Comparison of ENCODE assay signal across 8 mouse cellular contexts in the genomic region with DNA sequence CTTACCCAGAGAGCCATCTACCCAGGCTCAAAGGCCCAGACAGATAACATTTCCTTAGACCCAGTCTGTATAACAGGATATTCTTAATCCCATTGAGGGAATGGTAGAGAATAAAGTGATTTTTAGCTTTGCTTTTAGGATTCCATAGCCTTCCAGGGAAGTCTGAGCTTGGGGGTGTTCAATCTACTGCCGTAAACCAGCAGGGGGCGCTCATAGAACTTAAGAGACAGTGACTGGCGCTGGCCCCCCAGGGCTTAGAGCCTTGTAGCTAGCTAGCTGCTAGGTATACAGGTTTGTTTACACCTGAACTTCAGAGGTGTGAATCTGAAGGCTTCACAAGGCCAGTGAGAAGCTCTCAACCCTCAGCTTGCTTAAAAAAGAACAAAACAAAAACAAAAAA. TPM values are rescaled to one million over a fixed set of nuclear protein-coding genes. Genes with fewer than 3 reads are reported as not detected.
A peak's percentile ranks its signal among the peaks of the same experiment; 100 is the strongest.
DNase-seq lines count a peak whose midpoint lies in the region; ATAC-seq and TF ChIP-seq lines count a peak whose summit lies in the region.

No protein-coding gene starts in this region.

- H3K9ac ChIP-seq in embryonic facial prominence, embryonic 11.5 days (replicated peaks; ENCODE audit: low read length): no peak overlapping the region
- no peak overlapping the region for H3K9ac ChIP-seq in kidney, postnatal 0 days (ENCODE audit: low read depth, low read length)

- WGBS in embryonic facial prominence, embryonic 11.5 days: 10% methylated on average over 3 of the region's 3 CpGs
- 10% methylated on average over 3 of the region's 3 CpGs for WGBS in kidney, postnatal 0 days
- 9% methylated on average over 3 of the region's 3 CpGs for WGBS in lung, adult 2 months

- H3K27ac ChIP-seq in testis, adult 2 months (ENCODE audit: control insufficient read depth, insufficient read depth, low read depth, low read length): no peak overlapping the region
- H3K27ac ChIP-seq in embryonic facial prominence, embryonic 11.5 days (replicated peaks; ENCODE audit: low read depth, low read length): no peak overlapping the region
- no peak overlapping the region for H3K27ac ChIP-seq in kidney, postnatal 0 days

- DNase-seq in testis, postnatal 14 days (ENCODE audit: low spot score): no peak
- DNase-seq in adrenal gland, postnatal 14 days: peak; percentile 87
- peak; percentile 80 for DNase-seq in embryonic facial prominence, embryonic 11.5 days (ENCODE audit: low spot score)
- peak; percentile 81 for DNase-seq in kidney, postnatal 0 days (ENCODE audit: low spot score)
- DNase-seq in lung, adult 2 months: peak; percentile 67
- DNase-seq in right cerebral cortex, adult 2 months (ENCODE audit: low spot score in 2 of 2): peak; percentile 61 to 70

- TF ChIP-seq CTCF in testis, adult 2 months (IDR thresholded peaks at IDR 0.05; ENCODE audit: control insufficient read depth, insufficient read depth, insufficient replicate concordance, low read depth, low read length): 0 out of 2 replicates have a peak, but pooled peaks have one; percentile 9
- peak; percentile 75 for TF ChIP-seq CTCF in kidney, postnatal 0 days (IDR thresholded peaks at IDR 0.05; ENCODE audit: low read depth)
- peak; percentile 48 for TF ChIP-seq CTCF in lung, adult 2 months (IDR thresholded peaks at IDR 0.05; ENCODE audit: insufficient read depth, low read length)

- peaks cover 5% of the 10 kb centered on the region for H3K4me1 ChIP-seq in testis, adult 2 months (ENCODE audit: control insufficient read depth, insufficient read depth, low read length)
- H3K4me1 ChIP-seq in embryonic facial prominence, embryonic 11.5 days (ENCODE audit: control insufficient read depth, insufficient read depth, low read length): 0 out of 2 replicates have a peak, but pooled peaks cover 2% of the 10 kb centered on the region
- 0 out of 2 replicates have a peak, but pooled peaks cover 3% of the 10 kb centered on the region for H3K4me1 ChIP-seq in kidney, postnatal 0 days (replicated peaks; ENCODE audit: insufficient read depth, low read length)
- H3K4me1 ChIP-seq in lung, adult 2 months (ENCODE audit: control insufficient read depth, insufficient read depth, low read length): no peaks in the 10 kb centered on the region

- H3K4me3 ChIP-seq in testis, adult 2 months (ENCODE audit: control insufficient read depth, low read depth, low read length): no peak overlapping the region
- H3K4me3 ChIP-seq in embryonic facial prominence, embryonic 11.5 days (ENCODE audit: low read depth, low read length): no peak overlapping the region
- H3K4me3 ChIP-seq in kidney, postnatal 0 days (replicated peaks; ENCODE audit: low read depth, low read length): no peak overlapping the region
- H3K4me3 ChIP-seq in lung, adult 2 months (replicated peaks; ENCODE audit: extremely low read depth, low read depth, low read length): no peak overlapping the region

- no peak for ATAC-seq in embryonic facial prominence, embryonic 11.5 days (replicated peaks; ENCODE audit: insufficient number of reproducible peaks, low FRiP score, low TSS enrichment, low read depth)
- 0 out of 2 replicates have a peak, but pooled peaks have one; percentile 48 for ATAC-seq in kidney, postnatal 0 days (replicated peaks; ENCODE audit: low FRiP score, low read depth)
- ATAC-seq in activated CD4-positive, CD25-positive, alpha-beta regulatory T cell, adult 4 months: no peak

- H3K4me2 ChIP-seq in embryonic facial prominence, embryonic 11.5 days (ENCODE audit: low read depth, low read length): no peak overlapping the region
- no peak overlapping the region for H3K4me2 ChIP-seq in kidney, postnatal 0 days (ENCODE audit: low read length)

- no peaks in the 10 kb centered on the region for H3K9me3 ChIP-seq in embryonic facial prominence, embryonic 11.5 days (replicated peaks; ENCODE audit: control insufficient read depth, low read length)
- H3K9me3 ChIP-seq in kidney, postnatal 0 days (replicated peaks; ENCODE audit: low read length): no peaks in the 10 kb centered on the region

- no peaks in the 10 kb centered on the region for H3K27me3 ChIP-seq in testis, adult 2 months (ENCODE audit: control insufficient read depth, insufficient read depth, low read length)
- no peaks in the 10 kb centered on the region for H3K27me3 ChIP-seq in embryonic facial prominence, embryonic 11.5 days (ENCODE audit: control insufficient read depth, insufficient read depth, low read length)
- H3K27me3 ChIP-seq in kidney, postnatal 0 days (ENCODE audit: insufficient read depth, low read length): no peaks in the 10 kb centered on the region

- no peaks in the 10 kb centered on the region for H3K36me3 ChIP-seq in testis, adult 2 months (ENCODE audit: control insufficient read depth, insufficient read depth, low read length)
- no peaks in the 10 kb centered on the region; the same call in 1 of the 2 replicates for H3K36me3 ChIP-seq in embryonic facial prominence, embryonic 11.5 days (replicated peaks; ENCODE audit: control insufficient read depth, insufficient read depth, low read depth, low read length)
- 0 out of 2 replicates have a peak, but pooled peaks cover 6% of the 10 kb centered on the region for H3K36me3 ChIP-seq in kidney, postnatal 0 days (ENCODE audit: insufficient read depth, low read length)

- TF ChIP-seq POLR2A in testis, adult 2 months (IDR thresholded peaks at IDR 0.05; ENCODE audit: control insufficient read depth, low read depth, low read length): no peak
- no peak for TF ChIP-seq POLR2A in lung, adult 2 months (IDR thresholded peaks at IDR 0.05; ENCODE audit: borderline replicate concordance, extremely low read depth, low read depth, low read length)

RNA-seq across cellular contexts. Expression of gene Prox2, which starts 18.3 kb away (rescaled TPM):
- 38.3 and 42.1 TPM in 2 replicates for polyA plus RNA-seq in testis, adult 2 months (2012; rRNA removed)
- 4.7 and 6.7 TPM in 2 replicates for total RNA-seq in adrenal gland, postnatal 14 days (2021)
- 2.9 TPM in 2 replicates for polyA plus RNA-seq in embryonic facial prominence, embryonic 11.5 days (2014; fragmentation: Nextera tagmentation; extraction: Ambion mirVana)
- polyA plus RNA-seq in kidney, postnatal 0 days (2015; fragmentation: Nextera tagmentation; extraction: Ambion mirVana): 3.0 and 3.3 TPM in 2 replicates
- 2.6 and 2.8 TPM in 2 replicates for polyA plus RNA-seq in lung, adult 2 months (2012; rRNA removed)
- polyA plus RNA-seq in activated CD4-positive, CD25-positive, alpha-beta regulatory T cell, adult 4 months (2017; shearing (Covaris generic)): 1 to 10 TPM; 1.4 to 2.7 TPM

RNA-seq across cellular contexts. Expression of gene Dlst, which starts 18.4 kb away (rescaled TPM):
- polyA plus RNA-seq in testis, adult 2 months (2012; rRNA removed): 55.0 and 57.4 TPM in 2 replicates
- total RNA-seq in adrenal gland, postnatal 14 days (2021): 692 and 702 TPM in 2 replicates
- polyA plus RNA-seq in embryonic facial prominence, embryonic 11.5 days (2014; fragmentation: Nextera tagmentation; extraction: Ambion mirVana): 91.2 and 102 TPM in 2 replicates
- 123 and 131 TPM in 2 replicates for polyA plus RNA-seq in kidney, postnatal 0 days (2015; fragmentation: Nextera tagmentation; extraction: Ambion mirVana)
- 62.8 and 88.7 TPM in 2 replicates for polyA plus RNA-seq in lung, adult 2 months (2012; rRNA removed)
- 10 to 100 TPM; 59.2 to 69.7 TPM for polyA plus RNA-seq in activated CD4-positive, CD25-positive, alpha-beta regulatory T cell, adult 4 months (2017; shearing (Covaris generic))

RNA-seq across cellular contexts. Expression of gene Rps6kl1, which starts 58.9 kb away (rescaled TPM):
- 0.04 and 0.05 TPM in 2 replicates for polyA plus RNA-seq in testis, adult 2 months (2012; rRNA removed)
- total RNA-seq in adrenal gland, postnatal 14 days (2021): 1.7 and 2.2 TPM in 2 replicates
- 1.3 and 1.6 TPM in 2 replicates for polyA plus RNA-seq in embryonic facial prominence, embryonic 11.5 days (2014; fragmentation: Nextera tagmentation; extraction: Ambion mirVana)
- polyA plus RNA-seq in kidney, postnatal 0 days (2015; fragmentation: Nextera tagmentation; extraction: Ambion mirVana): 0.87 and 1.1 TPM in 2 replicates
- polyA plus RNA-seq in lung, adult 2 months (2012; rRNA removed): 1.1 and 1.4 TPM in 2 replicates
- polyA plus RNA-seq in activated CD4-positive, CD25-positive, alpha-beta regulatory T cell, adult 4 months (2017; shearing (Covaris generic)): under 1 TPM; 0.73 to 0.83 TPM

Comparison
In these comparisons a context has a peak if more than half of its experiments do, and no peak if none do; other contexts are left out.
1. CTCF ChIP-seq: peak in every context shown above with its lines; median percentile 75 in kidney, postnatal 0 days; 48 in lung, adult 2 months; 9 in testis, adult 2 months.